Mouse (Mus musculus) brain, embryonic 14.5 days (tissue): ENCODE measurements around the gene Hspa12b. TPM values are rescaled to one million over a fixed set of nuclear protein-coding genes. Genes with fewer than 3 reads are reported as not detected.

ENCODE experiments used
- DNase-seq: peaks from one replicate; pipeline ENCODE4 v3.0.0-alpha.2; 2011; ENCODE audit warnings: low read depth
- CTCF ChIP-seq: fragments of 200-500 bp; IDR thresholded peaks from 2 replicates; pipeline ENCODE4 v1.5.1; 2012; ENCODE audit warnings: inconsistent platforms, mild to moderate bottlenecking, moderate library complexity, borderline replicate concordance; ENCODE audit not compliant: insufficient read depth, insufficient read length; ENCODE audit errors: extremely low read depth
- POLR2A ChIP-seq: fragments of 200-500 bp; IDR thresholded peaks from 2 replicates; pipeline ENCODE4 v1.6.1; 2012; ENCODE audit warnings: mild to moderate bottlenecking, inconsistent platforms, borderline replicate concordance; ENCODE audit not compliant: poor library complexity, insufficient read depth, insufficient read length, severe bottlenecking; ENCODE audit errors: extremely low read depth
- polyA plus RNA-seq: library from polyadenylated mRNA; depleted of rRNA; stranded (reverse); fragments of >200 nt; gene quantifications from 2 replicates; pipeline ENCODE4 v1.2.3, GENCODE M21; 2012; rRNA removed

Gene Hspa12b
- 8.6 and 10.1 TPM in 2 replicates for polyA plus RNA-seq

DNA sequence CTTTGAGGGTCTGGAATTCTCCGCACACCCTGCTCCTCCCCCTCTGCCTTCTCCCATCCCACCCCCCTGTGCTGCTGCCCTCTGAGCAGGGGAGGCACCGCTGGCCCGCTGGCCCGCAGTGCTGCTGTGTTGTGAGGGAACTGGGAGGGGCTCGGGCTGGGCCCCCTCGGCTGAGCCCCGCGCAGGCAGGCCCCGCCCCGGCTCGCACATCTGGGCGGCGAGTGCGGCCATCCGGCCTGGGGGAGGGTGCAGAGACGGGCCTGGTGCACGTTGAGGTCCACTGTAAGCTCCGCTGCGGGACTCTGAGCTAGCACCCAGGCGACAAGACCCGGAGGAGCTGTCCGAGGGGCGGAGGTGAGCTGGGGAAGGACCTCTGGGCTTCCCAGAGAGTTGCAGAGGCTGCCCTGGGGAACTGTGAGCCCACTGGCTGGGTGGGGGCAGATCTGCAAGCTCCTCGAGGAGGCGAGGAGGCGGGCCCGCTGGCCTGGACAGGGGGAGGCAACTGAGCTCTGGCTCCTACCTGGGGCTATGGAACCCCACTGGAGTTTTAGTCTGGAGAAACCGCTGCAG is at the start of gene Hspa12b:
TSS of gene Hspa12b (plus strand) at position 120 of the 570 bp plus-strand sequence.
- TF ChIP-seq CTCF, result no peak
- no peak for TF ChIP-seq POLR2A
- peak; percentile 44 for DNase-seq

DNA sequence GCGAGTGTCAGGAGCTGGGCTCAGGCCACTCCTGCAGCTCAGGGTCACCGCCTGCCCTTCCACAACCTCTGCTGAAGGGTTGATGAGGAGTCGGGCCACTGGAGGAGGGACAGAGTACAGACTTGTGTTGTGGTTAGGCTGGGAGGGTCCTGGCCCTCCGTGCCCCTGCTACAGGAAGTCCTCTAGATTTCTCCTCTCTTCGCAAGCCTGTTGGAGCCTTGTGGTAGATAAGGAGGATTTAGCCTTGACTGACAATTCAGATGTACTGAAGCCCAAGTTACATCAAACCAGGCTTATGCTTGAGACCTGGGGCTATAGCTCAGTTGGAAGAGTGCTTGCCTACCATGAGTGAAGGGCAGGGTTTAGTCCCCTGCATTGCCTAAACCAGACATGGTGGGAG is 46.6 kb upstream of the Hspa12b start:
- no peak for TF ChIP-seq CTCF
- TF ChIP-seq POLR2A, result no peak
- no peak for DNase-seq

DNA sequence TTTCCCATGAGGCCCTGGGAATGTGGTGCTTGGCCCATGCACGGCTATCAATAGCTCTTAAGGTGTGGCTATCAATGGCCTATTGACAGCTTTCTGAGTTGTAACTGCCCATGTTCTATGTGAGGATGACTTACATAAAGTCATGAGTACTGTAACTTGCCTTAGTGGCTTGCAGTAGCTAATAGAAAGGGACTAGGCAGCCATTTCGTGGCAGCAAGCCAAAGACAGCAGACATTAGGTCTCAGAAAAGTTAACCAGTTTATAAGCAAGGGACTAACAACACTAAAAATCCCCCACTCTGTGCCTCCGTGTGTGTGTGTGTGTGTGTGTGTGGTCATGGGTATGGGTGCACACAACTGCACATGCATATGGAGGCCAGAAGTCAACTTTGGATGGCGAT is 42.9 kb upstream of the Hspa12b start:
- TF ChIP-seq POLR2A (no peak), CTCF (no peak)

DNA sequence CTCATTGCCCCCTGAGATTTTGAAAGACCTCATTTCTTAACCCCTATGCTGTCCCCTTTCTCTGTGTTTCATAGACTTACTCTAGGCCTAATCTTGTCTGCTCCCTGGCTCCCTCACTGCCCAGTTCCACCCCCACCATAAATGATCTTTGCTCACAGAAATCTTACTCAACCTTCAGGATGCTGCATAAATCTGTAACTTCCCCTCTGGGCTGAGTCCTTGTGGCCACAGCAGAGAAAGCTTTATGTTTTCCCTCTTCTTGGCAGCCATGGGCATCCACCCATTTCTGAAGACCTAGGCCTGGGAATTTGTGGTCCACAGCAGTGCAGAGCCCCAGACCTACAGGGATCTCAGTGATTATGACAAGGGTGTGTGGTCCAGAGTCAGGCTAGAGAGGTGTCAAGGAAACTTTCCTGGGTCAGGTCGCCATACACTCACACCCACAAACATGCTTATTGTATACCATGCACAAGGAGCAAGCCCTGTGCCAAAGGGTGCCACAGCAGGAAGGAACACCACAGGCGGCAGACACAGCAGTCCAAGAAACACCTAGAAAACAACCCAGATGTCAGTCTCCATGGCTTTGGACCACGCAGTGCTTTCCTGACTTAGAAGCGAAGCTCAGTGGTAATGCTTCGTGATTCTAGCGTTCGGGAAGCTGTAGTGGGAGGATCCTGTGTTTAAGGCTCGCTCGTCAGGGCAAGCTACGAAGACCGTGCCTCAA is 40.3 kb upstream of the Hspa12b start, which contains the start of gene Siglec1:
TSS of gene Siglec1 (minus strand) at position 99 of the 724 bp plus-strand sequence.
- DNase-seq, result no peak
- TF ChIP-seq POLR2A (no peak), CTCF (no peak)

More for the DNA sequence above, 42.9 kb upstream of the Hspa12b start:
- no peak for DNase-seq

DNA sequence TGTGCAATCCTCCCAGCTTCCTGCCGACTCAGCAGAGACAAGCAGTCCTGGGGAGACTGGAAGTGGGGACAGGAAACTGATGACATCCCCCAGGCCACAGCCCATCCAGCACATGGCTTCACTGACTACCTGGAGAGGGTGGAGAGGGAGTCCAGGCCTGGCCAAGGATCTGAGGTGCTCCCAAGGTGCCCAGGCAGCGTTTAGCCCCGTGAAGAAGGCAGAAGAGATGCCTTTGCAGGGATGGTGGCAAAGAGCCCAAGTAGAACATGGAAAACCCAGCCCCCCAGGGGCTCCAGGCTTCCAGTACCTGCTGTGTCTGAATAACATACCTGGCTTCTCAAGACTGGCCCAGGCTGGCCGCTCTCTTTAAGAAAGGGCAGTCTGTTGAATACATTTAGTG is 38.5 kb upstream of the Hspa12b start:
- DNase-seq, result no peak
- TF ChIP-seq CTCF (no peak), POLR2A (no peak)

DNA sequence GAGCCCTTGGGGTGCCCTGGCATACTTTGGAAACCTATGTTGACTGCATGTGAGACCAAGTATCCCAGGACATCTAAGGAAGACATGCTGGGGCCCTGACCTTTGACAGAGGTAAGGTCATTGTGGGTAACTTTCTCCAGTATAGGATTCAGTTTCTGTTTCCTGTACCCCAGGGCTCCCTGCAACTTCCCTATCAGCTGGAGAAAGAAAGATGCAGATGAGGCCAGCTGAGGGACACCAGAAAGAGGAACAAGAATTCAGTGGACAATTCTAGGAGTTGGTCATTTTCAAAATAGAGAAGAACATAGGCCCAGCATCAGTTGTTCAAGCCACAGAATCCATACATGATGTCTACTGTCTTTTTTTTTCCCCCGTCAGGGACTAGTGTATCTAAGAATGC is 37.4 kb upstream of the Hspa12b start:
- DNase-seq, result no peak
- TF ChIP-seq POLR2A (no peak), CTCF (no peak)

DNA sequence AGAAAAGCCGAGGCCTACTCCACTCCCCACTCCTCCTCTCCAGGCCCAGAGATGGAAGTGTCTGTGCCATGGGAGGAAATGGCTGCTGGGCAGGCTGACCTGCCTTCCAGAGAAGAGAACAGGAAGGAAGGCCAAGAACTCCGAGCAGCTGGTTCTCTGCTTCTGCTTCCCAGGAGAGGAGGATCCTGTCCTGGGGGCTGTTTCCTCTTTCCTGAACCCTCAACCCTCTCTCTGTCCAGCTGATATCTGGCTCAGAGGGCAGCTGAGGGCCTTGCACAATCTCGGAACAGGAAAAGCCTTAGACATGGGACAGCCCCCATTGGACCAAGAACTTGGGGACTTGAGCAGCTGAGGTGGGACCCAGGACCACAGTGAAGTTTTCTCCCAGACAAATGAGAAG is 36.2 kb upstream of the Hspa12b start:
- no peak for DNase-seq
- no peak for TF ChIP-seq POLR2A

DNA sequence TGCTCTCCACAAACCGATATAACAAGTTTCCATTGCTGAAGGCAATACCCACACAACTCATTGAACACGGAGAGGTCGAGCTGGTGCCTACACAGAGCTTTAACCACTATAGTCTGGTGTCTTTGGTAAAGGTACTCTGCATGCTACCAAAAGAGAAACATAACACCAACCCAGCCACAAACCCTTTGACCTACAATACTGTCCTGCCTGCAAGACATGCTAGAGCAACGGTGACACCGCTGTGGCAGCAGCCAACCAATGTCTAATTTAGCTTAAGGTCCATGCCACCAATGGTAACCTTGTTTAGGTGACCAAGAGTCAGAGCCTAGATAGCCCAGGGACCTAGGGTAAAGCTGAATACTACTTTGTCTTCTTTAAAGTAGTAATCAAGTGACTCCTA is 33.5 kb upstream of the Hspa12b start:
- TF ChIP-seq POLR2A (no peak), CTCF (no peak)
- DNase-seq, result no peak

DNA sequence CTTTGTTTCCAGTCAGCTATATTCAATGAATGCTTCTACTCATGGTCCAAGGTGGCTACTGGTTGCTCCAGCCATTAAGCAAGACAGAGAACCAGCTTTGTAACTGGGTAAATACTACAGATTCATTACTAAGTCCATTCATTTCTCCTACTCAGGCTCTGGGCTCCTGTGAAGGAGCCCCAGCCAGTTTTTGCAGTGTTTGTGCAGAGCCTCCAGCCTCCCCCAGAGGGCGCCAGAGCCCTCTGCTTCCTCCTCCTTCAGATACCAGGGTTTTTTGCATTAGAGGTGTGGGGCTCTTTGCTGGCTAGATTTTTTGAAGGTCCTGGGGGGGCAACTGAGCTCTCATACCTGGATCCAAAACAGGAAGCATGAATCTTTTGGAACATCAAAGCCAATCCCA is 32.3 kb upstream of the Hspa12b start:
- peak; percentile 96 for TF ChIP-seq CTCF
- no peak for TF ChIP-seq POLR2A
- peak; percentile 82 for DNase-seq

DNA sequence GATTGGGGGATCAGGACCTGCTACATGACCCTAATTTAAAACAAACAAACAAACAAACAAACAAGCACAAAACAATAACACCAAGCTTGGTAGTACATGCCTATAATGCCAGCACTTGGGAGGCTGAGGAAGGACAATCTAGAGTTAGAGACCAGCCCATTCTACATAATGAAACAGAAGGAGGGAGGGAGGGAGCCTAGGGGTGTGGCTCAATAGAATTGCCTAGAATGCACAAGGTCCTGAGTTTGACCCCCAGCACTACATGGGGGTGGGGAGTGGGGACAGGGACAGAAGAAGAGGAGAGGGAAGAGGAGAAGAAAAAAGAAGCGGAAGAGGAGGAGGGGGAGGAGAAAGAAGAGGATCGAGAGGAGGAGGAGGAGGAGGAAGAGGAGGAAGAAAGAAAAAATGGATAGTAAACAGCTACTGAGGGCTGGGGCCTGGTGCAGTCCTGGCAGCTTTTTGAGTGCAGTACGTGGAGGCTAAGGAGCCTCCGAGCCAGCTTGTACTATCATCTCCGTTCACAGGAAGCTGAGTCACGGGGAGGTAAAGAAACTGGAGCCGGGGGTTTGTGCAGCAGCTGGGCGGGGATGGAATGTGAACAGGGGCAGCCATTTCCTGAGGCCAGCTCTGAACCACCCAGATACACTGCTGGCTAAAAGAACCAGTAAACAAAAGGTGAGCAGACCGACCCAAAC is 30.8 kb upstream of the Hspa12b start:
- no peak for TF ChIP-seq CTCF
- TF ChIP-seq POLR2A, result no peak
- peak; percentile 27 for DNase-seq

DNA sequence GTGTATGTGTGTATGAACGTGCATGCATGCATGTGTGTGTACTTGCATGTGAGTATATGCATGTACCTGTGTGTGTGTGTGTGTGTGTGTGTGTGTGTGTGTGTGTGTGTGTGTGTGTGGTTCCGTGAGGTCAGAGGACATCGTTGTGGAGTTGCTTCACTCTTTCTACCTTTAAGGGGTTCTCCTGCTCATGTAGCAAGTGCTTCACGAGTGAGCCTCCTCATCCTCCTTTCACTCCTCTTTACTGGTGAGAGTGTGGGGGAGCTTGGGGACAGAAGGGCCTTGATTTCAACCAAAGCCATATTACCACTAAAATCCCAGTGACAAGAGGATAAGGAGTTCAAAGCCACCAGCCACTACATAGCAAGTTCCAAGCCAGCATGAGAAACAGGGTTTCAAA is 30.0 kb upstream of the Hspa12b start:
- no peak for DNase-seq
- TF ChIP-seq CTCF (no peak), POLR2A (no peak)
